Mouse (Mus musculus) A20 (cell line): Measurements from ENCODE around the gene Gm10147.
"Not testable (repeated sequence)": the region's sequence is repeated elsewhere in the genome, so short reads cannot be mapped to it uniquely, and the experiment has no call there.

Experiments used
- DNase-seq: peaks from one replicate; pipeline ENCODE4 v3.0.0-alpha.2; 2011; ENCODE audit warnings: low read depth, low spot score

Gene Gm10147

DNA sequence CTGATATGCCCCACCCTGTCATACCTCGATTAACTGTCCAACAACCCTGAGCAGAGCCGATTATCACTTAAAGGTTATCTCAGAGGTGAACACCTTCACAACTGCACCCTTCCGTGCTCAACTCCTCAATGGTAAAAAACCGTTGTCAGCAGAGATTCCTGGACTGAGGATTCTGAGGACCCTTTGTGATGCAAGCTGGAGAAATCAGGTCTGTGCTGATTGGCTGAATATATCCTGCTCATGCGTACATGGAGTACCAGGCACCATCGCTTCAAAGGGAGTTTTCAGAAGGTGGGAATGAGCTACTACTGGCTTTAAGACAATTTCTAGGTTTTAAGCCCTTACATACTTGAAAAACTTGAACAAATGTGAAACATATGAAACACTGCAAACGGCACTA lies at the start of gene Gm10147:
Gene Gm10147 (minus strand): TSS at position 101 of the 400 bp plus-strand sequence.
- not testable (repeated sequence) for DNase-seq
